Mouse (Mus musculus): Measurements from ENCODE around the gene Gm6525.

DNA sequence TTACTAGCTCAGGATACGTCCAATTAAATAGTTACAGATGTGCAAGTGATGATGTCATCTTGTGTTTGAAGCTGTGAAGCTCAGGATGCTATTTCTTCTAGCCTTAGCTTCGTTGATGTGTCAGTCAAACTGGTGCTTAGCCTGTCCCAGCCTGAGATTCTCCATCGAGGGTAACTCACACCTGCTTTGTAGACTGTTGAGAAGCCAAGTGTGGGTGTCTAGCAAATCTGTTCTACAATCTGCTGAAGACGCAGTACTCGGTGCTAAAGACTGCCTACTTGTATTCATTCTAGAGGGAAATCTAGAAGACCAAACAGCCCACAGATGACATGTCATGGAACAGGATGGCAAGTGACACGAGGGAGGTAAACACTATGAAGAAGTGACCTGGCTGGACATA, 31.7 kb downstream of the Gm6525 start:
- TF ChIP-seq CTCF (IDR thresholded peaks at IDR 0.05; ENCODE audit: low read depth) = no peak
- TF ChIP-seq EP300 (IDR thresholded peaks at IDR 0.05; ENCODE audit: low read depth) = no peak

Data from liver, embryonic 14.5 days (tissue).